Mouse (Mus musculus) heart, adult 2 months (tissue): ENCODE results near the gene Vash2.

Experiments
- CTCF ChIP-seq: fragments of 200-600 bp; IDR thresholded peaks from 2 replicates; pipeline ENCODE4 v1.8.1; 2022; ENCODE audit warnings: antibody characterized with exemption, mild to moderate bottlenecking, moderate library complexity
- POLR2A ChIP-seq: fragments of 200-500 bp; IDR thresholded peaks from 2 replicates; pipeline ENCODE4 v1.6.1; 2011; ENCODE audit warnings: mild to moderate bottlenecking, low read depth, low read length, control low read depth; ENCODE audit not compliant: insufficient read depth

DNA sequence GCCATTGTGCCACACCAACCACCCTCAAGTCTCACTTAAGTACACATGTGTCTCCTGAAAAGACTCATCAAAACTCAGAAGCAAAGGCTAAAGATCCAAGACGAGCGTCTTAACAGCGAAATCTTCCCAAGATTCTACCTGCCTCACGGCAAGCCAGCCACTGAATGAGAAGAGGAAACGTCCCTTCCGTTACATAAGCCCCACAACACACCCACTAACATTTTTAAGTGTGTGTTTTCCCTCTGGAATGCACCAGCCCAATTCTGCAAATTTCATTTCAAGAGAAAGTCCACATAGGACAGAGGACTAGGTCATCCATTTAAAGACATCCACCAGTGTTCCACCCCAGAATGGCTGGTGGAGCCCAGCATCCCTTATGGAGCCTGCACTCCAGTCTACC is 68.3 kb downstream of the Vash2 start:
- TF ChIP-seq POLR2A = no peak
- no peak for TF ChIP-seq CTCF
